Mouse (Mus musculus) left cerebral cortex, adult 6 months (tissue): ENCODE results near the gene Rbm42. TPM values are rescaled to one million over a fixed set of nuclear protein-coding genes. Genes with fewer than 3 reads are reported as not detected.

Experiments
- long read RNA-seq, 2 experiments: library from polyadenylated mRNA; unstranded; transcript quantifications; one replicate each; pipeline ENCODE4 v2.0.0; 2019 to 2020
- polyA plus RNA-seq: library from polyadenylated mRNA; unstranded; fragments of <200 nt; fragmentation: Nextera tagmentation; gene quantifications from 2 replicates; pipeline ENCODE4 v1.2.3, GENCODE M21; 2021

Gene Rbm42
- polyA plus RNA-seq, result 112 and 122 TPM in 2 replicates
- long read RNA-seq, experiment 1, transcript Rbm42-201 (10 exons, 1,784 nt), result minor isoform, 180 of 416 reads
- long read RNA-seq, experiment 1, transcript Rbm42-202 (9 exons, 1,526 nt), result major isoform, 194 of 416 reads
- long read RNA-seq, experiment 1, partial matches to known transcripts, result 23 of 416 reads
- long read RNA-seq, experiment 1, other reads (novel, unspliced or antisense), result 19 of 416 reads
- long read RNA-seq, experiment 2, transcript Rbm42-201 (10 exons, 1,784 nt), result minor isoform, 64 of 194 reads
- long read RNA-seq, experiment 2, transcript Rbm42-202 (9 exons, 1,526 nt), result major isoform, 80 of 194 reads
- long read RNA-seq, experiment 2, partial matches to known transcripts, result 41 of 194 reads
- long read RNA-seq, experiment 2, other reads (novel, unspliced or antisense), result 9 of 194 reads

DNA sequence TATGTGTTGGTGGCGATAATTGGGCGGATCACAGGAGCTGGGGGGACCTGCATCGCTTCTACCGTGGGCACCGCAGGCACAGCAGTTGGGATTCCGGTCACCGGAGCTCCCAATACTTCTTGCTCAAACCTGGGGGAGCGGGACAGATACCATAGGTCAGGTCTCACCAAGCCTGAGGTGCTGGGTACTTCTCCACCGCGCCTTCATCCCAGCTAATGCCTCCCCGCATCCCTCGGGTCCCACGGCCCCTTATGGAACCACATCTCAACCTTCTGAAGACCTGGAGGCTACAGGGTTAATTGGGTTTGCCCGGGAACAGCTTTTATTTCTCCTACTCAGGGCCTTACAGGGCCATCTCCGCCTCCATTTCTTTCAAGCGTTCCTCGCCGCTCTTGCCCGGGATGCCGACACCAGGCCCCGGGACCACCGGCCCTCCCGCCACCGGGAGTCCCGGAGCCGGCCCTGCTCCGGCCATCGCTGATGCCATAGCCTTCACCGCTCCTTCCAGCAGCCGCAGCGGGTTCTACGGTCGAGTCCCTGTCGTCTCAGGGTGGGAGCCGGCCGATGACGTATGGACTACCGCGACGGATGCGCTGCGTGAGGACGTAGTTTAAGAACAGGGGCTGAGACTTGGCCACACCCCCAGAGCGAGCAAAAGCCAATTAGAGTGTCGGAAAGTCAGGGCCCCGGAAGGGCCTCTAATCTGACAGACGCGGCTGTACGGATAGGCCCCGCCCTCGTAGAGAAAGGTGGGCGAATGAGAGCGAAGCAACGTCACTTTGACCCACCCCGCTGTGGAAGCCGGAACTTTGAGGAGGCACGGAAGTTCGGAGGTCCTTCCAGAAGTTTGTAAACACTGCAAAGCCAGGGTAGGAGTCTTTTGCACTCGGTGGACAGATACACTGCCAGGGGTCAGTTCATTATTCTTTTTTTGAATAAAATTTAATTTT lies at the start of gene Rbm42:
Rbm42 (minus strand) TSS at position 727 of the 950 bp plus-strand sequence.

DNA sequence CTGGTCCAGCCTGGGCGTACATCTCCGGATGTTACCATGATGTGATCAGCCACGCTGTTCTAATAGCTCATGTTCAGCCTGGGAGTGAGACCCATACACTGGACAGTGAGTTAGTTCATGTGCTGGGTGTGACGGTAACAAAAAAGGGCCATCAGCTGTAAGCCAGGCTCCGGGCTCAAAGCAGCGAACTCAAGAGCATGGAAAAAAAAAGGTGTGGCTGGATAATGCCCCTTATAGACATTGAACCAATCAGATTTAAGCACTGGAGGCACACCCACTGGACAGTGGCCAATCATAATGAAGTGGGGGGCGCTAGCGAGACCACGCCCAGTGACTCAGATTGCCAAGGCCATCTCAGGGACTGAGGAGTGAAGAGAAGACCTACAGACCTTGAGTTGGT lies 48.5 kb upstream of the Rbm42 start, which contains the start of gene 2200002J24Rik:
2200002J24Rik (plus strand) TSS at position 338 of the 400 bp plus-strand sequence.

DNA sequence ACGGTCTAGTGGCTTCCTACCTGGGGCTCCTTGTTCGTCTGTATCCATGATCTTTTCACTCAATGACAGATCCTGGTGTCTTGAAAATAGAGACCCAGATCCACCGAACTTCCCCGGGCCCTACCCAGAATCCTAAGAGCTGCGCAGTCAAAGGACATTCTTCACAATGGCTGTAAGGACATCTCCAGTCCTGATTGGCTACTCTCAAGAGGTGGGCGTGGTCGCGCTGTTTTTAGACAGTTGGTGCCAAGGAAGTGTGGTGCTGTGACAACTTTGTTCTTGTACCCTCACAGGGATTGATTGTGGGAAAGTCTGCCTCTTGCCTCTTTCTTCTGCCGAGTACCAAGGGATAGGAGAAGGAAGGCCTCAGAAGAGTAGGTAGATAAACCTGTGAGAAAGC lies 21.4 kb upstream of the Rbm42 start, which contains the start of gene Pmis2:
Pmis2 (minus strand) TSS at position 126 of the 400 bp plus-strand sequence.

GRCm38 (mm10) chr7:30664529-30665200 lies 14.5 kb upstream of the Rbm42 start, which contains the start of gene Haus5:
TSS of gene Haus5 (minus strand) at chr7:30664994.

GRCm38 (mm10) chr7:30635752-30636151 lies 14.4 kb downstream of the Rbm42 start, which contains the start of gene Etv2:
TSS of gene Etv2 (minus strand) at chr7:30635852.

DNA sequence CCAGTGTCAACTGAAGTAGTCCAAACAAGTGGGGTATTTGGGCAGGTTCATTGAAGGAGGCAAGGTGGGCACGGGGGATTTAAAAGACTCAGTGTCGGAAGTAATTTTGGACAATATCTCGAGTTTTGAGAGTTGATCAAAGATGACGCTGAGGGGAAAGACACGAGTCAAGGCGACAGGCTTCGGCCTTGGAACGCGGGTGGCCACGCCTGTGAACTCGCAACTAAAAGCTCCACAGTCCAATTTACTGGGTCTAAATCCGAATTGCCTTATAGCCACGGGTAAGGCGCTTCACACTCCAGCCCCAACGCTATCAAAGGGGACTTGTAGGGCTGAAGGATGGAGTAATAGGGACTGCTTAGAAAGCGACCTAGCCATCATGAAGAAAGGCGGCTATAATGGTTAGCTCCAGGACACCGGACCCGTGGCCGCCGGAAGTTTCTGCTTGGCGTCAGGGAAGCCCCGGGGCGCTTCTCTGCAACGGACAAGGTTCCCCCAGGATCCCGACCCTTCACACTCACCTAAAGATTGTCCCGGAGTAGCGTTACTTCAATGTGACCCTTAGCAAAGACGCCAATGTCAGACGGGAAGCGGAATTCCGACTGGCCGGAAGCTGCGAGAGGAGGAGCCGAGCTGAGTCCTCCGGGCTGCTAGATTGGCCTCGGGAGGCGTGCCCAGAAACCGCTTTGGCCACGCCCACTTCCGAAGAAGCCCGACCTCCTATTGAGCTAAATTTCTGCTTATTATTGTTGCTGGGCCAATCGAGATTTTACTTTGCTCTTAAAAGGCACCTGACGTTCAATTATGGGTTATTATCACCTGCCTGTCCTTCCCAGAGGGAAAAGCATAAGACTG lies 24.4 kb downstream of the Rbm42 start, which contains the start of gene Cox6b1:
Cox6b1 (minus strand) TSS at position 622 of the 855 bp plus-strand sequence.

DNA sequence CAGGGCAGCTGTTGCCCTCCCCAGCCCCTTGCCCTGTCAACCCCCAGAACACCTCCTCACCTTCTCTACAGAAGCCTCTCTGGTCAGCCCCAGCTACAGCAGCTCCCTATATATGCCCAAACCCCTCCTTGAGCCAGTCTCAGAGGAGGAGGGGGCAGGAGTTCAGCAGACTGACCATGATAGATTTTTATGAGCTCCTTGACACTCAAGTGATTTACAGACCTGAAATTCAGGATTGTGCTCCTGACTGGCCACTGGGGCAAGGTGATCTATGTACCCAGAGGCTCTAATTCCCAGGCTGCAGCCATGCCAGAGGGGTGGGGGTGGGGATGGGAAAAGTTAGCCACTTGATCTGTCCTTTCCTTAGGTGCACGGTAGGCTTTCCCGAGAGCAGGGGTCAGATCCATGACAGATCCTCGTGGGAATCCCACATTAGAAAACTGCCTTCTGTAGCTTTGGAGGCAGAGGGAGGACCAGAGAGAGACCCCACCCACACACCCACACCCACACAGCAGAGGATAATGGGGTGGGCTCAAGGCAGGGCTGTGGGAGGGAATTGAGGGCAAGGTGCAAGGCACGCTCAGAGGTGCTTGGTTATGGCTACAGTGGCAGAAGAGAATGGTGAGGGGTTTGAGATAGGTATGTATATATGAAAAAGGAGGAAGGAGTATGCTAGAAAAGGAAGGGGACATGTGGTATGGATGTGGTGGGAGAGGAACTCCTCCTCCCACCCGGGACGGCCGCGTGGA lies 37.3 kb downstream of the Rbm42 start, which contains the start of gene Upk1a:
Upk1a (minus strand) TSS at position 194 of the 749 bp plus-strand sequence.

DNA sequence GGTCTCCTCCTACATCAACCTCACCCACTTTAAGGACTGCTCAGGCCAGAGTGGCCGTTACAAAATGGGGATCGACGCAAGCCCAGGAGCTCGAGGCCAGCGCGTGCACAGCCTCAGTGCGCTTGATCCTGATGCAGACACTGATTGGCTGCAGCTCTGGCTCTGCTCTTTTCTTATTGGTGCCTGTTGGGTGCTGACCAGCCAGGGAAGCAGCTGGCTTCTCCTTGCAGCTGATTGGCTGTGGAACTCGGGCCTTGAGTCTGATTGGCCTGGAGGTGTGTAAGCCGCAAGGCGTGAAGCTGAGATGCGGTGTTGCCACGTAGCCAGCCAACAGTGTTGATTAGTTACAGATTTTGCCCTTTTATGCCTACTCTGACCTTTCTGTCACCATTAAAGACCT lies 51.3 kb downstream of the Rbm42 start, which contains the start of gene Zbtb32:
Zbtb32 (minus strand) TSS at position 124 of the 400 bp plus-strand sequence.

Other genes with a start within 250 kb of the Rbm42 start
- 109 and 120 TPM in 2 replicates for gene Tyrobp, start 236.6 kb downstream of the Rbm42 start, polyA plus RNA-seq
- 3.4 TPM in 2 replicates for gene Hcst, start 230.5 kb downstream of the Rbm42 start, polyA plus RNA-seq
- 0.63 and 0.77 TPM in 2 replicates for gene Nfkbid, start 228.6 kb downstream of the Rbm42 start, polyA plus RNA-seq
- gene Aplp1, start 204.8 kb downstream of the Rbm42 start, polyA plus RNA-seq, result 261 and 1,018 TPM in 2 replicates
- gene Kirrel2, start 192.6 kb downstream of the Rbm42 start, polyA plus RNA-seq, result 2.8 and 3.5 TPM in 2 replicates
- 0.39 and 0.83 TPM in 2 replicates for gene Nphs1, start 192.0 kb downstream of the Rbm42 start, polyA plus RNA-seq
- not detected in 2 replicates for gene Prodh2, start 156.7 kb downstream of the Rbm42 start, polyA plus RNA-seq
- 42.0 and 69.4 TPM in 2 replicates for gene Arhgap33, start 115.3 kb downstream of the Rbm42 start, polyA plus RNA-seq
- gene Hspb6, start 98.1 kb downstream of the Rbm42 start, polyA plus RNA-seq, result 4.9 and 7.6 TPM in 2 replicates
- gene Proser3, start 98.0 kb downstream of the Rbm42 start, polyA plus RNA-seq, result 0.69 and 2.1 TPM in 2 replicates
- 54.8 and 66.6 TPM in 2 replicates for gene Lin37, start 90.5 kb downstream of the Rbm42 start, polyA plus RNA-seq
- gene U2af1l4, start 87.0 kb downstream of the Rbm42 start, polyA plus RNA-seq, result 108 and 133 TPM in 2 replicates
- 0.67 and 0.75 TPM in 2 replicates for gene Gm49396, start 87.0 kb downstream of the Rbm42 start, polyA plus RNA-seq
- 187 and 210 TPM in 2 replicates for gene Psenen, start 86.7 kb downstream of the Rbm42 start, polyA plus RNA-seq
- gene Igflr1, start 84.9 kb downstream of the Rbm42 start, polyA plus RNA-seq, result 0.55 and 1.2 TPM in 2 replicates
- gene Kmt2b, start 61.6 kb downstream of the Rbm42 start, polyA plus RNA-seq, result 2.0 and 3.6 TPM in 2 replicates
- 0.36 TPM in 1 of 2 replicates, not detected in the other for gene Zbtb32, start 51.4 kb downstream of the Rbm42 start, polyA plus RNA-seq
- 0.13 and 0.23 TPM in 2 replicates for gene Upk1a, start 37.5 kb downstream of the Rbm42 start, polyA plus RNA-seq
- 2,467 and 2,532 TPM in 2 replicates for gene Cox6b1, start 24.2 kb downstream of the Rbm42 start, polyA plus RNA-seq
- gene Etv2, start 14.5 kb downstream of the Rbm42 start, polyA plus RNA-seq, result not detected in 2 replicates
- gene Haus5, start 14.7 kb upstream of the Rbm42 start, polyA plus RNA-seq, result 3.6 and 4.0 TPM in 2 replicates
- gene Pmis2, start 21.3 kb upstream of the Rbm42 start, polyA plus RNA-seq, result not detected in 2 replicates
- gene 2200002J24Rik, start 48.6 kb upstream of the Rbm42 start, polyA plus RNA-seq, result not detected in 2 replicates
- gene Atp4a, start 61.9 kb upstream of the Rbm42 start, polyA plus RNA-seq, result 0.55 and 0.83 TPM in 2 replicates
- 172 and 228 TPM in 2 replicates for gene Tmem147, start 79.2 kb upstream of the Rbm42 start, polyA plus RNA-seq
- not detected in 2 replicates for gene Gapdhs, start 93.4 kb upstream of the Rbm42 start, polyA plus RNA-seq
- 7.3 and 9.5 TPM in 2 replicates for gene Sbsn, start 101.2 kb upstream of the Rbm42 start, polyA plus RNA-seq
- 11.7 and 12.6 TPM in 2 replicates for gene Dmkn, start 113.4 kb upstream of the Rbm42 start, polyA plus RNA-seq
- gene Krtdap, start 137.6 kb upstream of the Rbm42 start, polyA plus RNA-seq, result not detected in 2 replicates
- gene Ffar2, start 173.5 kb upstream of the Rbm42 start, polyA plus RNA-seq, result not detected in 2 replicates
- 0.06 and 0.16 TPM in 2 replicates for gene Ffar3, start 205.9 kb upstream of the Rbm42 start, polyA plus RNA-seq
- gene Ffar1, start 211.2 kb upstream of the Rbm42 start, polyA plus RNA-seq, result not detected in 2 replicates
- gene Cd22, start 230.0 kb upstream of the Rbm42 start, polyA plus RNA-seq, result 0.15 and 0.19 TPM in 2 replicates